Comparison of ENCODE assay signal across 1 mouse cellular context in the genomic region with DNA sequence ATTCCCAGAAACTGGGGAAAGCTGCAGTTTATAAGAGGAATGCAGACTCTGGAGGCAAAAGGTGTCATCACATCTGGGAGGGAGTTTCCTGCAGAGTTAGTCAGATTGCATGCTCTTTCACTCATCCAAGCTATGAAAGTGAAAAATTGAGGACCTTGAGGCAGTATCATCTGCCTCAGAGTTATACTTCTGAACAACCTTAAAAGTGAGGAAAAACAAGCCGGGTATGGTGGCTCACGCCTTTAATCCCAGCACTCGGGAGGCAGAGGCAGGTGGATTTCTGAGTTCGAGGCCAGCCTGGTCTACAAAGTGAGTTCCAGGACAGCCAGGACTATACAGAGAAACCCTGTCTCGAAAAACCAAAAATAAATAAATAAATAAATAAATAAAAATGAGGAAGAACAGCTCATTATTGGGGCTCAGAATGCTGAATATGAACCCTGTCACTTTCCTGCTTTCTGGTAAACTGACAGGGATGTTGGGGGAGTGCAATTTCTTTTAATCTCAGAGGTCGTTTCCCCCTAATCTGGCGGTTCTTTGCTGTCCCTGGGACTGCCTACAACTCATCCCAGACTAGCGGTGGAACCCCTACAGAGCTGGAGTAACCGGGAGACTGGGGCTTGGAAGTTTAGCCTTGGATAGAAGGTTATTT.
TF ChIP-seq lines count a peak whose summit lies in the region.

No protein-coding gene starts in this region.

TF ChIP-seq in ES-E14, 5 proteins besides CTCF, POLR2A, EP300 and RAD21 (continued from another document):
- TF ChIP-seq ZNF384 (IDR thresholded peaks at IDR 0.05; ENCODE audit: low read depth, low read length) (no peak), MAFK (IDR thresholded peaks at IDR 0.05; ENCODE audit: insufficient read depth, low read depth, low read length) (no peak), HCFC1 (IDR thresholded peaks at IDR 0.05; ENCODE audit: borderline replicate concordance, insufficient read depth, low read length) (no peak), CHD2 (IDR thresholded peaks at IDR 0.05; ENCODE audit: low read depth, low read length) (no peak)
